Mouse (Mus musculus) left cerebral cortex, adult 8-10 months (tissue): ENCODE data around the gene Herpud1. TPM values are rescaled to one million over a fixed set of nuclear protein-coding genes. Genes with fewer than 3 reads are reported as not detected.
"Not testable (repeated sequence)": the region's sequence is repeated elsewhere in the genome, so short reads cannot be mapped to it uniquely, and the experiment has no call there.

Experiments used
- DNase-seq, 2 experiments: peaks; one replicate each; pipeline ENCODE4 v3.0.0; 2022; ENCODE audit warnings: low spot score in 2 of 2
- total RNA-seq, 4 experiments: library from RNA; stranded (reverse); gene quantifications; 2 replicates each; pipeline ENCODE4 v1.2.4; 2022

Herpud1 gene
- total RNA-seq, 4 experiments from 2014 or later, result 68.9 to 76.1 (median 73.2) TPM

DNA sequence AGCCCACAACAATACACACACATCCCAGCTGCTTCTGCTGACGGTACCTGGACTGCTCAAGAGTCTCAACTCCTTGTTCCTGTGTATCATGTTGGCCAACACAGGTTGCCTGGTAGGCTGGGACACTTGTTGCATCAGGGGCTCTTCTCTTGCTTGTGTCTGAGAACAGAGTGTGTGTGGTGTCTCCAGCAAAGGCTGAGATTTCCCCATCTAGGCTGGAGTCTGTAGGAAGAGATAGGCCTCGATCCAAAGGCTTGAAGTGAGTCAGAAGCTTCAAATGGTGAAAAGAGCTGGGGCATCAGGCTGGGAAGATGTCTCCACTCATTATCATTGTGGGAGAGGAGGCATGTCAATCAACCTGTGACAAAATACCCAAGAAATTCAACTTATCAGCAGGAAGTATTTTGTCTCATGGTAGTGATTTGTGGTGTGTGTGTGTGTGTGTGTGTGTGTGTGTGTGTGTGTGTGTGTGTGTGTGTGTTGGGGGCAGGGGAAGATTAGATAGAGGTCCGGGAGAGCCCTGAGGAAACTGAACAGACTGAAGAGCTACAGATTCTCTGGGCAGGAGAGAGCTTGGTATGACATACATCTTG, 13.2 kb downstream of the Herpud1 start:
- no peak for DNase-seq

DNA sequence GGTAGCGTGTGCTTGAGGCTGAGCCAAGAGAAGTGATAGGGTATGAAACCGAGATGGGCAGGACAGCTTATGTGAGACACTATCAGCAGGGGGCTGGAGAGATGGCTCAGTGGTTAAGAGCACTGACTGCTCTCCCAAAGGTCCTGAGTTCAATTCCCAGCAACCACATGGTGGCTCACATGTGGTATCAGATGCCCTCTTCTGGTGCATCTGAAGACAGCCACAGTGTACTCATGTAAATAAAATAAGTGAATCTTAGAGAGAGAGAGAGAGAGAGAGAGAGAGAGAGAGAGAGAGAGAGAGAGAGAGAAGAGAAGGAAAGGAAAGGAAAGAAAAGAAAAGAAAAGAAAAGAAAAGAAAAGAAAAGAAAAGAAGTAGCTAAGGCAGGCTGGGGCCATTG, 13.7 kb downstream of the Herpud1 start:
- not testable (repeated sequence) for DNase-seq

DNA sequence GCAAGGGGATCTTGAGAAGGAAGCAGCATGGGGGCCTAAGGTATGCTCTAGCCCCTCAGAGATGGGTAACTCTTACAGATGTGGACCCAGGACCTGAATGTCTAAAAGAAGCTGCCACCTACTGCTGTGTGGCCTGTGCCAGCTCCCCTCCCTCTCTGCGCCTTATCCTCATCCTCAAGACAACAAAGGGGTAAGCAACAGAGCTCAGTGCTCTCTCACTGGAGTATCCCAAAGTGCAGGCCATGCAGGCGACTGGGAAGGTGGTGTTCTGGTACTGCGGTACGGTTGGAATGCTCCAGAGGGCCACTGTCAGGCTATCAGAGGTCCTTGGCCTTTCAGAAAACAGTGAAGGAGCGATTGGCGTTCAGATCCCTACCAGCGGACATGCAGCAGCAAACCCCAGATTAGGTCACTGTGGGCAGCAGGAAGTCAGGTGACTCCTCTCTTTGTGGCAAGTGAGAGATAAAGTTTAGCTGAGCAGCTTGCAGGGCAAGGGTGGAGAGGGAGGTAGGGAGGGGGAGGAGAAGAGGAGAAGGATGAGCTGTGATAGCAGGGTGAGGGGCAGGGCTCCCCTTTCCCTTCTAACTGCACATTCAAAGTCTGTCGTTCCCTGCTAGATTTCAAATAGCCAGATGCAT, 22.3 kb downstream of the Herpud1 start:
- no peak for DNase-seq

DNA sequence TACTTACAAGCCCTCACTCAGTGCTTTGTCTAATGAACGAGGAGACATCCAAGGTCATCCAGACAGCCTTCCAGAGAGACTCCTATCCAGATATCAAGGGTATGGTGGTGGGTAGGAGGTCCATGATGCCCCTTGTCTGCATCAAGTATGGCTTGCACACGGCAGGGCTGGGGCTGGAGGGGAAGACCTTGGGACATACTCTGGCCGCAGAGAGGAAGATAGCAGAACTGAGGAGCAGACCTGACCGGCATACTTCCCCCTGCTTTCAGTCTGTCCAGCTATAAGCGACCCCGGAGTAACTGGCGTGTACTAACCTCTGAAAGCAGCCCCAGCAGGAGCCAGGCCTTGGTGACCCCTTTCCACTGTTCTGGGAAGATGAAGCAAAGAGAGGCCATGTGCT, 23.3 kb downstream of the Herpud1 start:
- DNase-seq, result no peak

DNA sequence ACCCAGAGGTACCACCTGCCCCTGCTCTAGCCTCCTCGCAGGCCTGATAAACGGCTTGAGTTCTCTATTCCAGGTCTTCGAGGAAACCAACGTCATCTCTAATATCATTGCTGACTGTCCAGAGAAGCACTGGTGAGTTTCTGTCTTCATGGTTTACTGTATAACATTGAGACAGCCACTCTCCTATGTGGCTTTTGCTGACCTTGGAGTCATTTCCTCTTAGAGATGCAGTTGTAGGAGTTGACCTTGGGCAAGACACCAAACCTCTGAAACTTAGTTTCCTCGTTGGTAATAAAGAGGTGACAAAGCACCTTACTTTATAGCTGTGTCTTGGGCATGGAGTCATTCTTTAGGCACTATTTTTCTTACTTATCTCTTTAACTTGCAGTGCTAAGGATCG, 26.3 kb downstream of the Herpud1 start:
- DNase-seq, result no peak

DNA sequence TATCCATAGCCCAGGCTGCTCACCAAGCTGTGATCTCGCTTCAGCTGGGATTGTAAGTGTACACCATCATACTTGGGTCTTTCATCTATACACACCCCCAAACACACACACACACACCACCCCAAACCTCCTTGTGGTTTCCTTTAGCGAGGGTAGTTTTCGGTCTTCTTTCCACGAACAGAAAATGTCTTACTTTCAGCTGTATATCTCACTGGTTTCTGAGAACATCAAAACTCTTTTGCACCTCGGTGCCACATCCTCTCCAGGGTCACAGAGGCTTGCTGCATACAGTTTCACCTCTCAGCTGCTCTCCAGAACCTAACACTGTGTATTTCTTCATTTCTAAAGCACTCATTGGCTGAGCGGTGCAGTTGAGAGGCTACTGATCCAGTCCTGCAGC, 27.3 kb downstream of the Herpud1 start:
- DNase-seq, result no peak

DNA sequence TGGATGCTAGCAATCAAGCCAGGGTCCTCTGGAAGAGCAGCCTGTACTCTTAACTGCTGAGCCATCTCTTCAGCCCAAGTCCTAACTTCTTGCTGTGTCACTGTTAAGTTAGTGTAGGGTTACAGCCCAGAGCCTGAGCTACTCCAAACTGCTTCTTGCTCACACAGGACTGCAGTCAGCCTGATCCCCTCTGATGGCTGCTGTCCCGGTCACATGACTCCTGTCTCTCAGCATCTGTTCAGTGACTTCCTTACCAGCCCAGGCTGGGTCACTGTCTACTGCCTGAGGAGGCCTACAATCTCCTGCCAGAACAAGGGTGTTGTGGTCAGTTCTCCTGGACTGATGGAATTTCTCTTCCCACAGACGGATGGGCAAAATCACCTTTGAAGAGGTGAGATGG, 29.0 kb downstream of the Herpud1 start:
- no peak for DNase-seq

DNA sequence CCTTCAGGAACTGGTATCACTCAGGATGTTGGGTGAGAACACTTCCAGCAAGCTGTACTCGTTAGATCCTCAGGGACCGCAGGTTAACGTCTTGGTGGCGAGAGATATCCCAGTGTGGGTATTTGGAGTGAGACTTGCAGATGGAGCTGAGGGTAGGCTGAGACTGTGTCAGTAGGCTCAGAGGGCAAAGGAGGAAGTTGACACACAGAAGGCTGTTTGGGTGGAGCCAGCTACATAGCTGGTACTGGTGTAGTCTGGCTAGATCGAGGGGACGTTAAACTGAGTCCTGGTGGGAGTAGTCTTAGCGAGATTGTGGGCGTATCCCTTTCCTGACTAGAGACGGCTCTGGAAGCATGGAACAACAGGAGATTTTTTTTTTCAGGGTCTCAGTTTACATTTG, 31.8 kb downstream of the Herpud1 start:
- DNase-seq, result no peak

DNA sequence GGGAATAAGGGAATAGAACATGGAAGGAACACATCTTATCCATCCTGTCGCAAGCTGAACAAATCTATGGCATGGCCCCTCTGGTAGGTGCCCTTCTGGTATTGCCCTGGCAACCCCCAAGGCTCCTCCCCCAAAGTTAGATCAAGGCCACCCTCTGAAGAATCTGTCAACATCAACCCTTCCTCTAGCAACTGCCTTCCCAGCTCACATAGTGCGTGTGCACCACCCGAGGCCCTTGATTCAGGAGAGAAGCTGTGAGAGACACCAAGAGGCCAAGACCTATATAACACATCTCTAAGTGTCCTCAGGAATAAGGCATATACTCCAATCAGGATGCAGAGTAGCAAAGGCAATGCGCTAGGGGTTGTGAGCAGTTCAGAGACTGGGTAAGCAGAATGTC, 36.0 kb downstream of the Herpud1 start:
- DNase-seq, result no peak

DNA sequence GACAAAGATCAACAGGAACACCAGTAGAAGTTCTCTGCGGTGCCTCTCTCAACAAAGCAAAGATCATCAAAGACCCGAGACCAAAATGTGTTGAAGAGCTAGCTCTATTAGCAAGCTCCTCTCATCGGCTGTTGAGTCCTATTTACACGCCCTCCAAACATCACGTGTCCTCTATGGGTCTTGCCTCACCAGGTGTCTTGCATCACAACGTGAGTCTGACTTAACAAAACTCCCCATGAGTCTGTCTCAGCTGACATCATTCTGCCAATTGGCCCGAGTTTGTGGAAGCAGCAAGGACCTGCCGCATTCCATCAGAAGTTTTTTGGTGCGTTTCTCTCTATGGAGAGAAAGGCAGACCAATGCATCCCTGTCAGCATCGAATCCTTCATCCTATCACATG, 41.7 kb downstream of the Herpud1 start:
- no peak for DNase-seq

DNA sequence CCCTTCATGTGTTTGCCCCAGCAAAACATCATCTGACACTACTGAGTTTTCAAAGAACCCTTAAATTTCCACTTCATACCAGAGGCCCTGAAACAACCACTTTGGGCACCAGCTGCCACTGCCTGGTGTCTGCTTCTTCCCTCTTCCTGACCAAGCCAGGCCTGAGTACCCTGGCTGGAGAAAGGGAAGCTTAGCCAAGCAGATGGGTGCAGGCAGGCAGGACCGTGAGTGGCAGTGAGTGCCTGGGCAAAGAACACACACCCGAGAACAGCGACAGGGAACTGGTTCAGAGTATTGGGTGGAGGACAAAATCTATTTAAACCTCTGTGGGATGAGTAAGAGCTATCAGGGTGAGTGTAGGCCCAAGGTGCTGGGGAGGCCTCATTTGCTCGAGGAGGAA, 42.2 kb downstream of the Herpud1 start:
- DNase-seq, result no peak

DNA sequence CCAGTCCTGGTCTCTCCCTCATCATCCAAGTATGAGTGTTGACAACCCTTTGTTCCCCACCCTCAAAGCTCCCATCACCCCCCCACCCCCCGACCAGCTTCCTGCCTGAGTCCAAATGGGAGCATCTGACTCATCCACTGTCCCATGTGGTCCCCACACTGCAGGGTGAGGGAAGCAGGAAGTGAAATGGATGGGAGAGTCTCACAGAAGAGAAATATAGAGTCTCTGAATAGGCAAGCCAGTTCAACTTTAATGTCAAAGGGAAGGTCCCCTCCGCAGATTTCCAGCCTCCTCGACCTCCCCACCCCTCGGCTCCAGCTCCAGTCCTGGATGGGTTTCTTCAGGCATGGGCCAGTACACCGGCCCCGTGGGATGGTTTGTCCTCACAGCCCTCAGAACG, 43.1 kb downstream of the Herpud1 start:
- no peak for DNase-seq

DNA sequence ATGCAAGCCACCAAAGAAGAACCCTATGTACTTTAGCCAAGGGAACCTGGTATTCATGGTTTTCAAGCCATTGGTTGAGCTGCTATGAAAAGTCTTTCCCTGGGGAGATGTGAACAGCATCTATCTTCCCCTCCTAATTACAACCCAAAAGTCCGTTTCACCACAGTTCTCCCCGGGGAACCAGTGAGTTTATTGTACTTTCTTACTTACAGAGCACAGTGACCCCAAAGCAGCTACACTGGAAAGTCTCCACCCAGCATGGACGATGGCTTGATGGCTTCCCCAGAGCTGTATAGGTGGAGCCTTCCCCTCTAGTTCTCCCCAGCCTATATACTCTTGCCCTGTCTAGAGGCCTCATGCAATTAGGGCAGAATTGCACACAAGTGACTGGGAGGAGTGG, 46.0 kb downstream of the Herpud1 start:
- DNase-seq, result no peak

DNA sequence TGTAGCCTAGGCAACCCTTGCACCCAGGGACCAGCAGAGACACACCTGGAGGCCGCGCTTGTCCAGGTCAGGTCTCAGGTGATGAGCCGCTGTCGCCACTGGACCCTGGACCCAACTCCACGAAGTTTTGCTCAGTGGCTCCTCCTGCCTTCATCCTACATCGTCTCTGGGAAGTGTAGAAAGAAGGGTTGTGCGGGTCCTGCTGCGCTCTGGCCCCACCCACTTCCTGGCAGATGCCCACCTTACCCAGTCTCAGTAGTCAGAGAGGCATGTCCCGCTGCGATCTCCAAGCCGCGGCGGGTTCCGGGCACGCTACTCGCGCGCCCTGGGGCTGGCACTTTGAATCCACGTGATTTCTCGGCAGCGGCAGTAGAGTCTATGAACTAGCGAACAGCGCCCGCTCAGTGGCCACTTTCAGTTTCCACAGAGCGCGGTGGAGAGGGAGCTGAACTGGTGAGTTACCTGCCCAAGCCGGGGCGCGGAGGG, 47.8 kb downstream of the Herpud1 start, which contains the start of gene Nlrc5:
Nlrc5 (plus strand) TSS at position 376 of the 486 bp plus-strand sequence.
- DNase-seq, result peak; percentile 16 to 17

DNA sequence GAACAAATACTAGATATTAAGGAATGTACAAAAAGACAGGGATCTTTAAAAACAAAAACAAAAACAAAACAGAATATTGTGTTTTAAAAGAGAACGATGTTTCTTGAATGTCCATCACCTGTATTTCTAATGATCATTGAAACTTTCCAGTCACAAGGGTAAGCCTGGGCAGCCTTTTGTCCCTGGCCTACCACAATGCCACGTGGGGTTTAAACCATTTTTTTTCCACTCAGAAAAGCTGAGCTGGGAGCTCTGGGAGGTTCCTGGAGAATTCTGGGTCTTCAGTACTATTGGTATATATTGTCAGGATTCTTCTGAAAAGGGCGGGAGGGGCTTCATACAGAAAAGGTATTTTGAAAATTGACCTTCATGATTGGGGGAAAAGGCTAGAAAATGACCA, 48.7 kb downstream of the Herpud1 start:
- no peak for DNase-seq

DNA sequence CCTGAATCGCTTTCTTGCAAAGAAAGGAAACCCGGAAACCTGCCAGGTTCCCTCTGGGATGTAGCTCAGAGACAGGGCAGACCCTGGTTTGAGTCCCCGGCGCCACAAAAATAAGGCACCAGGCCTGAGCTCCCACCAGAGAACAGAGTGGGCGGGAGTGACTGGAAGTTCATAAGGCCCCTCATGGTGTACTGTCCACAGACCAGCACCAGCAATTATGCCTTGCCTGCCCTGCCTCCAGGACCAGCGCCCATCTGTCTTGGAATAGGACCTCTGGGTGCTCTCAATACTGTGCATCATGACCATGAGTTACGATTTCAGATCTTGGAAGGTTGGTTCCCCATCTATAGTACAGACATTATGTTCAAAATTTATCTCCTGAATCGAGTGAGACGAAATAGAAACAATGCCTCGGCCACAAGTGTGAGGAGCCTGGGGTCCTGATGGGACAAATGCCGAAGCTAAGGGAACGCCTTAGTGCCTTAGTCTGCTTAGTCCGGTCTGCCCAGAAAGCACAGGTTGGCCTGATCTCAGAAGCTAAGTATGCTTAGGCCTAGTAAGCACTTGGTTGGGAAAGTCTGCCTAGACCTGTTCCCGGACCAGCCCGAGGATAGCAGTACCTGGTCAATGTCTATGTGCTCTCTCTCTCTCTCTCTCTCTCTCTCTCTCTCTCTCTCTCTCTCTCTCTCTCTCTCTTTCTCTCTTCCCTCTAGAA, 49.3 kb downstream of the Herpud1 start:
- no peak for DNase-seq

DNA sequence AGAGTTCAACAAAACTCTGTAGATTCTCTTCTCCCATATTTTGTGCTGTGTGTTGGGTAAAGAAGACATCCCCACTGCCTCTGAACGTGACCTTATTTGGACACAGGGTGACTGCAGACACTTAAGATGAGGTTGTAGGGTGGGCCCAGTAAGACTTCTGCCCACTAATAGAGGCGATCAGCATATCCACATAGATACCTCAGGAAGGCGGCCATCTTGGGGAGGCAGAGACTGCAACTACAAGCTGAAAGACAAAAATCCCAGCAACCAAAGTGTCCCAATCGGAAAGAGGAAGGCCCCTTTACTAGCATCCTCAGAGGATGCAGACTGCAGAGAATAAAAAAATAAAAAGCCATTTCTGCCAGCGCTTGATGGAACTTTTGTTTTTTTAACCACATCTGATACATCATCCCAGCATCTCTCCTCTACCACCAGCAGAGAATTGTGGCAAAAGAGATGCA, 49.9 kb downstream of the Herpud1 start:
- no peak for DNase-seq

DNA sequence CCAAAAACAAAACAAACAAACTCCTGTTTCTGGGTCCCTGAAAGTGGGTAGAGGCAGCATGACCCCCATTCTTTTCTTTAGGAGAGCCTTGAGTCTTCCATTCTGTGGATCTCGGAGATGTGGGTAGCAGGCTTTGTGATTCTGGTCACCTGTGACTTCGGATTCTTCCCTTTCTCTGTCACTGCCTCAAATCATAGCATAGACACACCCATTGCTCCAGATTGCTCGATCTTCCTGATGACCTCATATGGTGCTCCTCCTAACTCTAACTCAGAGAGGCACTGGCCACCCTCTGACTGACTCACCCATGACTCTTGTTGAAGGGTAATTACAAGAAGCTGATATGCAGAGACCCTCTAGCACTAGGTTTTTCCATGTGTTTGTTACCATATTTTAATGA, 50.7 kb downstream of the Herpud1 start:
- DNase-seq, result no peak

DNA sequence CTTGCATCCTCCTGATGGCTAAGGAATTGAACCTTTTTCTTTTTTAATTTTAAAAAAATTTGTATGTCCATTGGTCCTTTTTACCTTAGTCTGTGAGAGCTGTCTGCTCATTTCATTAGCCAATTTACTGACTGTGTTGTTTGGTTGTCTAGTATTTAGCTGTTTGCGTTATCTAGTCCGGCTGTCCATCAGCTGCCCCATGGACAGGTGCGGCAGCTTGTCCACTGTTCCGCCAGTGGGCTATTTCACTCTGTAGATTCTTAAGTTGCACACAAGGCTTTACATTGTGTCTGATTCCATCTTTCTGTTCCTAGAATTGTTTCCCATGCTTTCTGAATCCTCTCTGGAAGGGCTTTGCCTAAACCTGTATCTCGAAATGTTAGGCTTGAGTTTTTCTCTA, 52.4 kb downstream of the Herpud1 start:
- DNase-seq, result no peak

DNA sequence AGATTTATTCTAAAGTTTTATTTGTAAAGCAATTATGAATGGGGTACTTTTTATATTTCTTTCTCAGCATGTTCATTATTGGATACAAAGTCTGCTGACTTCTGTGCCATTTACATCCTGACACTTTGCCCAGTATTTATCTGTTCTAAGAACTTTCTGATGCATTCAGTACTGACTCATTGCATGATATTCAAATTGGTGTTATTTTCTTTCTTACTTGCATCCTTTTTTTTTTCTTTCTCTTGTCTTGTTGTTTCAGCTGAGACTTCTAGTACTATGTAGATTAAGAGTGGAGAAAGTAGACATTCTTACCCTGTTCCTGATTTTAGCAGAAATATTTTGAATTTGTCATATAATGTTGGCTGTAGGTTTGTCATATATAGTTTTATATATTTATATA, 53.5 kb downstream of the Herpud1 start:
- DNase-seq, result no peak

DNA sequence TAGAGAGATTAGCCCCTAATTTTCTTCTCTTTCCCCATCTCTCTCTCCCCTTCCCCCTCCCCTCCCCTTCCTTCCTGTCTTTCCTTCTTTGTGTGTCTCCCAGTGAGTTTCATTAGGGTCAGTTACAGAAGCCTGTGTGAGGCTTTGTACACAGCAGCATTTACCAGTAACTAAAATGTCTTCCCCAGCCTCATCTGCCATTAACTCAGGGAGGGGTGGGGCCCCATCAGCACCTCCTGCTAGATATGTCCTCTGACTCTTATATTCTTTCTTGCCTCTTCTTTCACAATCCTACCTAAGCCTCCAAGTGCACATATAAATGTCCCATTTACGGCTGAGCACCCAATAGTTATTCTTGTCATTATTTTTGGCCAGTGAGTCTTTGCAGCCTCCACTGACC, 54.2 kb downstream of the Herpud1 start:
- DNase-seq, result no peak

DNA sequence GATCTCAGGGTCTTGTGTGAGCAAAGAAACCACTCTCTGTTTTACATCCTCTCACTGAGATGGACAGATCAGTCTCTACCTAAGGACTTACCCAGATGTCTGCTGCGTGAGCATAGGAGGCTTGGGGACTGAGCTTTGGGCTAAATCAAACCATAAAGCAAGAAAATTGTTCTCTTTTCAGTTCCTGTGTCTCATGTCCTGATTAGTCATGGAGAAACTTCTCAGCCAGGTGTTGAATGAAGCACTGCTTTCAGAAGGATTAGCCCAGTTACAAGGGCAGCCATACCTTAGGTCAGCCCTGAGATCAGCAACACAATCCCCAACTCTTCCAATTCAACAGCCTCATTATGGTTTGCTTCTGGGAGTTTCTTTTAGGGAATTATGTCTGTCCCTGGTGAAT, 55.4 kb downstream of the Herpud1 start:
- DNase-seq, result no peak

DNA sequence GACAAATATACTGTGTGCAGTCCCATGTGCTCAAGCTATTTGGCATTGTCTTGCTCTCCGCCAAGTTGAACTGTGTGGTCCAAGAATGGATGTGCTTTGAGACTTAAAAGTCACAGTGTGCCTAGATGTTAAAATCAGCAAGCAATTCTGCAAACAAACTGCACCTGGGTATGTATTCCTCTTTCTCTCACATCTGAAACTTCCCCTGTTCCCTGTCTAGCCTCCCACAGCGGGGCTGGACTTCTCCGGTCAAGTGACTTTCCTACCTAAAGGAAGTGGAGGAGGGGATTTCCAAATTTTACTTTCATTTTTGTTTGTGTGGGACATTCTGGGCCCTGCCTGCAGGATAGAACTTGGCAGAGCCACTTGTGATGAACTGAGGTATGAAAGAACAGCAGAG, 56.9 kb downstream of the Herpud1 start:
- no peak for DNase-seq
